Mouse (Mus musculus) intestine, embryonic 16.5 days (tissue): ENCODE results near the gene Tmem107. TPM values are rescaled to one million over a fixed set of nuclear protein-coding genes. Genes with fewer than 3 reads are reported as not detected.

Experiments
- ATAC-seq: fragments of 200-750 bp; cut with Nextera tagmentation; 2 replicates; pipeline ENCODE4 v1.8.0; 2017; ENCODE audit warnings: moderate TSS enrichment, moderate library complexity
- H3K27ac ChIP-seq: fragments of 300-500 bp; sonication (generic); 2 replicates; pipeline ENCODE4 v1.5.1; 2014; ENCODE audit warnings: mild to moderate bottlenecking, low read length
- H3K27me3 ChIP-seq: fragments of 300-500 bp; sonication (generic); replicated peaks from 2 replicates; pipeline ENCODE4 v1.6.1; 2014; ENCODE audit warnings: low read length, control low read depth, mixed read lengths; ENCODE audit not compliant: control insufficient read depth, insufficient read depth
- H3K36me3 ChIP-seq: fragments of 300-500 bp; sonication (generic); 2 replicates; pipeline ENCODE4 v1.6.1; 2014; ENCODE audit warnings: low read length, control low read depth; ENCODE audit not compliant: control insufficient read depth, insufficient read depth
- H3K4me1 ChIP-seq: fragments of 300-500 bp; sonication (generic); 2 replicates; pipeline ENCODE4 v1.6.1; 2014; ENCODE audit warnings: low read length, control low read depth, mixed read lengths; ENCODE audit not compliant: control insufficient read depth, insufficient read depth
- H3K4me2 ChIP-seq: fragments of 300-500 bp; sonication (generic); 2 replicates; pipeline ENCODE4 v1.6.1; 2014; ENCODE audit warnings: low read depth, low read length, control low read depth
- H3K4me3 ChIP-seq: fragments of 300-500 bp; sonication (generic); 2 replicates; pipeline ENCODE4 v1.5.1; 2014; ENCODE audit warnings: mild to moderate bottlenecking, low read length
- H3K9ac ChIP-seq: fragments of 300-500 bp; sonication (generic); 2 replicates; pipeline ENCODE4 v1.6.1; 2014; ENCODE audit warnings: low read depth, low read length
- H3K9me3 ChIP-seq: fragments of 300-500 bp; sonication (generic); 2 replicates; pipeline ENCODE4 v1.6.1; 2016; ENCODE audit warnings: low read length, control low read depth; ENCODE audit not compliant: control insufficient read depth
- WGBS: fragments of 180-500 bp; shearing (Covaris S2); extraction: QIAGEN DNeasy Blood & Tissue Kit; methylation state at CpG from one replicate; pipeline ENCODE4 v1.1.7; 2014; 5-methylcytosine and 5-hydroxymethylcytosine counted together
- polyA plus RNA-seq: library from polyadenylated mRNA; unstranded; fragments of >200 nt; fragmentation: Nextera tagmentation; extraction: Ambion mirVana; gene quantifications from 2 replicates; pipeline ENCODE4 v1.2.1, GENCODE M21; 2015

The Tmem107 gene
- polyA plus RNA-seq, 1 experiment from 2014 or later: 44.8 TPM

DNA sequence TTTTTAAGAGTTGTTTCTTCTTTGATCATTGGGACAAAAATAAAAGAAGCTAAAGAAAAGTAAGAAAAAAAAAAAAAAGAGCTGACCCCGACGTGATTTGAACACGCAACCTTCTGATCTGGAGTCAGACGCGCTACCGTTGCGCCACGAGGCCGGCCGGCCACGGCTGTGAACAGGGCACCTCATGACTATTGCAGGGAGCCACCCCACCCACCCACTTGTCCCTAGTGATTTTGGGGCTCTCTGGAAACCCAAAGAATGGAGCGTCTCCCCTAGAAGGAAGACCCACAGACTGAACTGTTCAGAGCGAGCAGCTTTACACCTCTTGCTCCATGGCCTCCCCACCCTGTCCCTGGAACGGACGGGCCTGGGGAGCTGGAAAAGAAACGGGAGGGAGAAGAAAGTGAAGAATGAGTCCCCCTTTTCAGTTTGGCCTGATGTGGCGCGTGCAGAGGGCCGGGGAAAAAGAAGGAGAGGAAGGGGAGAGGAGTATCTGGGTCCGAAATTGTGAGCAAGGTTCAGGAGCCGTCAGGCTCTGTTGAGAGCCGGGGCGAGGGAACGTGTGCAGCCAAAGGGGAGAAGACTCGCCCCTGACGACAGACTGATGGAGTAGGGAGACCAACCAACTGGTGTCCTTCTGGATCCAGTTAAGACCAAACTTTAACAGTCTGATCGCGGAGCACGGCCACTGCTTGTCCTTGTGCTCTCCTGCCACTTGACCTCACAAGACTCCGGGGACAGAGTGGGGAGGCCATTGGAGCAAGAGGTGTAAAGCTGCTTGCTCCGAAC lies 7.0 kb upstream of the Tmem107 start:
- H3K9me3 ChIP-seq: no peaks in the 10 kb centered on the region
- H3K27me3 ChIP-seq: no peaks in the 10 kb centered on the region
- no peaks in the 10 kb centered on the region for H3K36me3 ChIP-seq
- no peak for ATAC-seq
- H3K27ac ChIP-seq: peak overlapping the region; percentile 81
- H3K4me3 ChIP-seq: peak overlapping the region; percentile 80
- H3K4me2 ChIP-seq: peak overlapping the region; percentile 83
- WGBS: under 1% methylated on average over 31 of the region's 31 CpGs
- H3K4me1 ChIP-seq: peaks cover 40% of the 10 kb centered on the region
- H3K9ac ChIP-seq: peak overlapping the region; percentile 80

DNA sequence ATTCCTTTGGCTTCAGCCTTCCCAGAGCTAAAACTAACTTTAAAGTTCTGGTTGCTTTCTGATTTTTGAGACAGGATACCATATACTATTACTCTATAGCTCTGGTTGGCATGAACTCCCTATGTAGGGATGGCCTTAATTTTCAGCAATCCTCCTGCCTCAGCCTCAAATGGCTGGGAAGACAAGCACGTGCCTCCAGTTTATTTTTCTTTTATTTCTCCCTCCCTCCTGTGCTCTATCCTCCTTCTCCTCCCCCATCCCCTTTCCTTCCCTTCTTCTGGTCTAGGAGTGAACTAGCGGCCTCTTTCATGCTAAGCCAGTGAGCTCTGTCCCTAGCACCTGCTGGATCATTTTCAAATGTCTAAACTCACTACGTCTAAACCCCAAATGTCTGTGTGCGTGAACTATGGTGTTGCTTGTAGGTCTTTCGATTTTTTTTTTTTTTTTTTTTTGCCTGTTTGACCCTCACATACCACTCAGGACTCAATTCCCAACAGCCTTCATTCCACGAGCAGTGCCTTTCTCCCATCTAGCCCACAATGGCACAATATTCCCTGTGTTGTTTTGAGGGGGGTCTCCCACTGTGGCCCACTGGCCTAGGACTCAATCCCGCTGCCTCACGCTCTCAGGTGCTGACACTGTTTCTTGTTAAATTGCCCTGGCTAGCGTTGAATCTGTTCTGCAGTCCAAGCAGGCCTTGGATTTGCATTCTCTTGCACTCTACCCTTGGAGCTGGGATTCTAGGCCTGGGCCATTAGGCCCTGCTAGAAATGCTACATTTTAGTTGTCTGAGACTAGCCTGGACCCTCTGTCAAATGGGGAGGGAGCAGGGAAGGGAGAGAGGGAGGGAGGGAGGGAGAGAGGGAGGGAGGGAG lies 6.1 kb upstream of the Tmem107 start:
- H3K4me2 ChIP-seq: peak overlapping the region; percentile 83
- H3K36me3 ChIP-seq: no peaks in the 10 kb centered on the region
- 61% methylated on average over 9 of the region's 9 CpGs for WGBS
- peak overlapping the region; percentile 70 for H3K27ac ChIP-seq
- H3K4me3 ChIP-seq: peak overlapping the region; percentile 80
- no peak for ATAC-seq
- peak overlapping the region; percentile 80 for H3K9ac ChIP-seq
- peaks cover 38% of the 10 kb centered on the region for H3K4me1 ChIP-seq
- no peaks in the 10 kb centered on the region for H3K27me3 ChIP-seq
- no peaks in the 10 kb centered on the region for H3K9me3 ChIP-seq

DNA sequence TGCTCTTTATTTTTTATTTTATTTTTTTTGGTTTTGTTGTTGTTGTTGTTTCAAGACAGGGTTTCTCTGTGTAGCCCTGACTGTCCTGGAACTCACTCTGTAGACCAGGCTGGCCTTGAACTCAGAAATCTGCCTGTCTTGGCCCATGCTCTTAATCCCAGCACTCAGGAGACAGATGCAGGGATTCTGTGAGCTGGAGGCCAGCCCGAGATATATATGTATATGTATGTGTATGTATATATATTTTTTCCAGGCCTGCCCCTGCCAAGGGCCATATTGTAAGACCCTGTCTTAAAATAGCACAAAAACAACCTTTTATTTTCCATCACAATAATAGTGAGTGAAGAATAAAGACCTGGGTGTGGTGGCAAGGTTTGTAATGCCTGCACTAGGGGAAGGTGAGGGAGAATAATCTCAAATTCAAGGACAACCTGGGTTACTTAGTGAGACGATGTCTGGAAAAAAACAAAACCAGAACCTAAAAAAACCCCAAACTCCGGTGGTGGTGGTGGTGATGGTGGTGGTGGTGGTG lies 5.1 kb upstream of the Tmem107 start:
- Histone ChIP-seq H3K9me3 (no peaks in the 10 kb centered on the region), H3K4me1 (peaks cover 42% of the 10 kb centered on the region), H3K4me2 (peak overlapping the region; percentile 60), H3K9ac (no peak overlapping the region), H3K4me3 (no peak overlapping the region), H3K27me3 (no peaks in the 10 kb centered on the region), H3K36me3 (no peaks in the 10 kb centered on the region), H3K27ac (no peak overlapping the region)
- 57% methylated on average over 3 of the region's 3 CpGs for WGBS
- ATAC-seq: no peak

DNA sequence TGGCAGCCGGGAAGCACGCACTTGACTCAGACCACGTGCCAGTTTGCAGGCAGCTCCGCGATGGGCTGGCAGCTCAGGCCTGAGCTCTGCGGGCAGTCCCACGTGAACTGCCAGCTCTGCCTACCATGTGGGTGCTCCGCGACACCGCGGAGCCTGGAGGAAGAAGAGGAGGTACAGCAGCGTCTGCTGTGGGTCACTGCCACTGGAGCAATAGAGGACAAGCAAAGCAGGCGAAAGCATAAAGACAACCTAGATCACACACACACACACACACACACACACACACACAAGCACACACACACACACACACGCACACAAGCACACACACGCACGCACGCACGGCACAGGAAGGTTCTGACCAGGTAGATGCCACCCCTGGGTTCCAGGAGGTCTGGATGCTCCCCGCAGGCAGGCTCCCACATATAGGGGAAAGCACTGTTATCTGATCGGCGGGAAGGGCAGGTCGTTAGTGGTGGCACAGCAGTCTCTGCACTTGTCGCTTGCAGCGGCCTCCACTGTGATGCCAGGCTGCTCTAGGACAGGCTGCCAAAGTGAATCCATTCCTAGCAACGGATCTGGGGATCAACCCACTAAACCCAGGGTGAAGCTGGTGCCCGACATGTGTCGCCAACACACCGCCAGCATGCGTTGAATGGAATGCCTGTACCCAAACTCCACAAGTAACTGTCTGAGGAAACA lies 4.3 kb upstream of the Tmem107 start:
- no peak overlapping the region for H3K27ac ChIP-seq
- ATAC-seq: no peak

DNA sequence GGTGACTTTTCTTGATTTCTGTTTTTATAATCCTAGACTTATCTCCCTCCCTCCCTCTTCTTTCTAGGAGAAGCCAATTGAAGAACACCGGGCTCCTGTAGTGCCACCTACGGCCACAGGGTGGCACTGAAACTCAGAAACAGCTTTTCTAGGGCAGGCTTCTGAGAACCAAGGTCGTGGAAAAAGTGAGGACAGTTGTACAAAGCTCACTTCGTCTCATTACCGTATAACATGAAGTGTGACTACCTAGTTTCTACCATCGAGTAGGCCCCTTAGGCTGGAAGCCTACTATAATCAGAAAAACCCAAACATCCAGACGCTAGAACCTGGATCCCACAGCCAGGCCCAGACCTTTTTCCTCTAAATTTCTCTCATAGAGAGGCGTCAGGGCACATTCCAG lies 3.6 kb upstream of the Tmem107 start:
- peak overlapping the region; percentile 60 for H3K4me2 ChIP-seq
- no peaks in the 10 kb centered on the region for H3K27me3 ChIP-seq
- H3K27ac ChIP-seq: peak overlapping the region; percentile 70
- H3K9ac ChIP-seq: peak overlapping the region; percentile 9; the same call in 1 of the 2 replicates
- no peaks in the 10 kb centered on the region for H3K9me3 ChIP-seq
- peak overlapping the region; percentile 39 for H3K4me3 ChIP-seq
- no peak for ATAC-seq
- H3K36me3 ChIP-seq: no peaks in the 10 kb centered on the region
- 11% methylated on average over 8 of the region's 8 CpGs for WGBS
- H3K4me1 ChIP-seq: peaks cover 39% of the 10 kb centered on the region

More for the DNA sequence above, 4.3 kb upstream of the Tmem107 start:
- H3K36me3 ChIP-seq: no peaks in the 10 kb centered on the region
- peak overlapping the region; percentile 60 for H3K4me2 ChIP-seq
- H3K9ac ChIP-seq: peak overlapping the region; percentile 64
- H3K4me3 ChIP-seq: peak overlapping the region; percentile 39
- 3% methylated on average over 29 of the region's 29 CpGs for WGBS
- H3K27me3 ChIP-seq: no peaks in the 10 kb centered on the region
- H3K9me3 ChIP-seq: no peaks in the 10 kb centered on the region
- H3K4me1 ChIP-seq: peaks cover 39% of the 10 kb centered on the region

DNA sequence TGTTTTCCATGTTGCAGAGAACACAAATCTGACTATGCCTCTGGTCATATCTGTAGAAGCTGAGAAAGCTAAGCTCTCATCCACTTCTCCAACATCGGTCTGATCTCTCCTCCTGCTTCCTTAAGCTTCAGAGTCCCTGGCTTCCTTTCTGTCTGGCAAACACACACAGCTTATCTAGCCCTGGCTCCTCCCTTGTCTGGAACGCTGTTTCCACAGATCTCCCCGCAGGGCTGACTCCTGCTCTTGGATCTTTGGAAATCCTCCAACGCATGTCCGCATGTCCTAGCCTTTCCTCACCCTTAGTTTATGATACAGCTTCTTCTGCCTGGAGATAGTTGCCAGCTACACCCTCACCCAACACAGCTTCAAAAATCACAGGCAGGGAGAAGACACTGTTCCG lies 3.0 kb upstream of the Tmem107 start:
- 0 out of 2 replicates have a peak overlapping the region, but pooled peaks have one; percentile 9 for H3K9ac ChIP-seq
- peak overlapping the region; percentile 70 for H3K27ac ChIP-seq
- no peak overlapping the region for H3K4me3 ChIP-seq
- peak overlapping the region; percentile 21; the same call in 1 of the 2 replicates for H3K4me2 ChIP-seq
- H3K36me3 ChIP-seq: no peaks in the 10 kb centered on the region
- no peaks in the 10 kb centered on the region for H3K27me3 ChIP-seq
- ATAC-seq: no peak
- peaks cover 40% of the 10 kb centered on the region for H3K4me1 ChIP-seq
- no peaks in the 10 kb centered on the region for H3K9me3 ChIP-seq
- 22% methylated on average over 6 of the region's 6 CpGs for WGBS

DNA sequence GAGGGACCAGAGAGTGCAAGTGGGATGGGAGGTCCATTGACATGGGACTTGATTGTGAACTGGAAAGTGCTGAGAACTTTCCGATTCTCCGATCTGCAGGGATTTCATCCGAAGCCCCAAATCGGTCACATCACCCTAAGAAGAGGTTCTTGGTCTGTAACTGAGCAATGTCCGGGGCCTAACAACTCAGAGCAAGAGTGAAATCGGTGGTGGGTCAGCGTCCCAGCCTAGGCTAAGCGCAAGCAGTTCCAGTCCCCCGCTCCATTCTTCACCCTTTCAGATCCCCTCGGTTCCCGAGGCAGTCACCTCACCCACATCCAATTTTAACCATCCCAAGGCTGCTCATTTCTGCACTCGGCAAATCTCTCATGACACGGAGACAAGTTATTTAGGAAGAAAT lies 513 bp upstream of the Tmem107 start:
- under 1% methylated on average over 13 of the region's 13 CpGs for WGBS
- H3K4me1 ChIP-seq: peaks cover 42% of the 10 kb centered on the region
- peak overlapping the region; percentile 77 for H3K9ac ChIP-seq
- ATAC-seq: no peak
- H3K9me3 ChIP-seq: no peaks in the 10 kb centered on the region
- peak overlapping the region; percentile 83 for H3K27ac ChIP-seq
- peak overlapping the region; percentile 76 for H3K4me2 ChIP-seq
- H3K36me3 ChIP-seq: no peaks in the 10 kb centered on the region
- no peaks in the 10 kb centered on the region for H3K27me3 ChIP-seq
- H3K4me3 ChIP-seq: peak overlapping the region; percentile 56

DNA sequence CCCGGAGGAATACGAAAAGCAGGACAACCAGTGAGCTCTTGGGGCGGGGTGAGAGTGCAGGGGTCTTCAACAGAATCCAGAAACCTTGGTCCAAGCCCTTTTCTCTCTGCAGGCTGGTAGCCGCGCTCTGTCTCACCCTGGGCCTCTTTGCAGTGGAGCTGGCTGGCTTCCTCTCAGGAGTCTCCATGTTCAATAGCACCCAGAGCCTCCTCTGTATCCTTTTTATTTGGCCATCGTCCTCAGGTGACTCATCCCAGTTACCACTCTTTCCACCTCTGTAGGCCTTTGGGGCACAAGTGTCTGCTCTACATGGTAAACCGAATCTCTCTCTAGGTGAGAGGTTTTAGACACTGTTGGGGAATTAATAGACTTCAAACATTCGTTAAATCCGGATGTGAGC lies 656 bp downstream of the Tmem107 start:
- no peak for ATAC-seq
- no peaks in the 10 kb centered on the region for H3K27me3 ChIP-seq
- H3K4me1 ChIP-seq: peaks cover 37% of the 10 kb centered on the region
- H3K27ac ChIP-seq: peak overlapping the region; percentile 83
- peak overlapping the region; percentile 76 for H3K4me2 ChIP-seq
- no peaks in the 10 kb centered on the region for H3K9me3 ChIP-seq
- peak overlapping the region; percentile 77 for H3K9ac ChIP-seq
- 27% methylated on average over 9 of the region's 9 CpGs for WGBS
- H3K36me3 ChIP-seq: no peaks in the 10 kb centered on the region
- peak overlapping the region; percentile 56 for H3K4me3 ChIP-seq
